Mouse (Mus musculus) megakaryocyte, adult 5-6 weeks (primary cell): ENCODE data around the gene Tet1. TPM values are rescaled to one million over a fixed set of nuclear protein-coding genes. Genes with fewer than 3 reads are reported as not detected.

Source experiments
- ATAC-seq: 2 replicates; pipeline ENCODE4 v1.8.0; 2016; ENCODE audit warnings: mild to moderate bottlenecking, inconsistent platforms; ENCODE audit not compliant: poor library complexity, severe bottlenecking
- total RNA-seq, 2 experiments: library from RNA; stranded (forward) in 1 of 2; stranded (reverse) in 1 of 2; fragments of 153-499, 151-499 nt in 1 of 2; fragments of 221-1000, 200-1000 nt in 1 of 2; gene quantifications; 2 replicates each; pipeline versions ENCODE4 v1.2.3 to v1.2.4; 2015 to 2017

Tet1 gene
- total RNA-seq, 2 experiments from 2014 or later, result 0.95 to 6.1 TPM

DNA sequence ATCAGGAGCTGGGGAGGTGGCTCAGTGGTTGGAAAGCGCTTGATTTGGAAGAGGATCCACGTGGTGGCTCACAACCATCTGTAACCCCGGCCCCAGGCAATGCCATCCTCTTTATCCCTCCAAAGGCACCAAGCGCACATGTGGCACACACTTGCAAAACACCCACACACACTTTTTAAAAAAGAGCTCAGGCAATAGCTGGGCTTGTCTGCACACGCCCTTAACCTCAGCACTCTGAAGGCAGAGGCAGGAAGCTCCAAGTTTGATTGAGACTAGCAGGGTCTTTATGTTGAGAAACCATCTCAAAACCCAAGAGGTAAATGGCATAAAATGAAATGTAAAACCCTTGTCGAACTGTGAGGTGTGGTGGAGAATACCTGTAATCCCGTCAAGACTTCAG lies 57.2 kb downstream of the Tet1 start:
- no peak for ATAC-seq

DNA sequence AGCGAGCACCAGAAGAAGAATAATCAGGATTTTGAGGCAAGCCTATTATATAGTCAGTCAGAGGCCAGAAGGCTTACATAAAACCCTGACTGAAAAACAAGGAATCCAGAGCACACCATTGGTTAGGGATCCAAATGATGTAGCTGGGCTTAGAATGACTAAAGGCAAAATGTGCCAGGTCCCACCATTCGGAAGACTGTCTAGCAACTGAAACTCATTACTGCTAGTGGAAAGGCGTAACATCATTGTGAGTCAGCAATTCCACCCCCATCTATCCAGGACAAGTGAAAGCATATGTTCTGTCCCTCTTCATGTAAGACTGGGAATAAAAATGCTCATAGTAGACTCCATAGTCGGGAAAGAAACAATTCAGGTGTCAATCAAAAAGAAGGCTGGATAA lies 57.8 kb downstream of the Tet1 start:
- no peak for ATAC-seq

DNA sequence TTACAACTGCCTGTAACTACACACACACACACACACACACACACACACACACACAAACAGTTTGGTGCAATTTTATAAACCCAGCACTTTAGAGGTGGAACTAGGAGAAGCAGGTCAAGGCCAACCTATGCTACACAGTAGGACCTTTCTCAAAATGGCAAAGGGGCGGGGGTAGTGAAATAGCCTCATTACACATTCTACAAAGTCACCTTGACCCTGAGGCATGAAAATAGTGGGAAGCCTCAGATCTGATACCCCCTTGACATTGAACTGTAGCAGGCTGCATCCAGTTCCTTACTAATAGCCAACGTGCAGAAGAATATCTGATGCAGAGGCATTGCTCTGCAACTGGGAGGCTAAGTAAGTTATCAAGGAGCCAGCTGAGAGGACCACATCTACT lies 60.0 kb downstream of the Tet1 start:
- ATAC-seq, result no peak

DNA sequence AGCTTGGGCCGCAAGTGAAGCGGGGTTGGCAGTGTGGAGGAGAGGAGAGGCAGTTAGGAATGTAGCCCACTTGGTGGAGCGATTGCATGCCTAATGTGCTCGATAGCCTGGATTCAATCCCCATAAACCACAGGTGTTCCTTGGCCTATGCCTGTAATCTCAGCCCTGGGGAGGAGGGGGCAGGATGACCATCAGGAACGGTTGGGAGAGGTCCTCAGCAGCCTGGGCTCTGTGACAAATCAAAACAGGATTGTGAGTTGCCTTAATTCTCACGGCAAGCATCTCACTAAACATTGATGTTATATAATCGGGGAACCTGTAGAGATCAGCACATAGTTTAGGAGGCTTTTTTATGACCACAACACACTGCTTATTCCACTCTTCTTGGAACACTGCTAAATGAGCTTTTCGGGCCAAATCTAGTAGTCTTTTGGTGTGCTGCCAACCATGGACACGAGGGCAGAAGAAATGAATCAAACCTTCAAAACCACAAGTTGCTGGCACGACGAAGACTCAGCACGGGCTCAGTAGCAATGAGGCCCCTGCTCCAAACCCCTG lies 61.6 kb downstream of the Tet1 start:
- no peak for ATAC-seq

DNA sequence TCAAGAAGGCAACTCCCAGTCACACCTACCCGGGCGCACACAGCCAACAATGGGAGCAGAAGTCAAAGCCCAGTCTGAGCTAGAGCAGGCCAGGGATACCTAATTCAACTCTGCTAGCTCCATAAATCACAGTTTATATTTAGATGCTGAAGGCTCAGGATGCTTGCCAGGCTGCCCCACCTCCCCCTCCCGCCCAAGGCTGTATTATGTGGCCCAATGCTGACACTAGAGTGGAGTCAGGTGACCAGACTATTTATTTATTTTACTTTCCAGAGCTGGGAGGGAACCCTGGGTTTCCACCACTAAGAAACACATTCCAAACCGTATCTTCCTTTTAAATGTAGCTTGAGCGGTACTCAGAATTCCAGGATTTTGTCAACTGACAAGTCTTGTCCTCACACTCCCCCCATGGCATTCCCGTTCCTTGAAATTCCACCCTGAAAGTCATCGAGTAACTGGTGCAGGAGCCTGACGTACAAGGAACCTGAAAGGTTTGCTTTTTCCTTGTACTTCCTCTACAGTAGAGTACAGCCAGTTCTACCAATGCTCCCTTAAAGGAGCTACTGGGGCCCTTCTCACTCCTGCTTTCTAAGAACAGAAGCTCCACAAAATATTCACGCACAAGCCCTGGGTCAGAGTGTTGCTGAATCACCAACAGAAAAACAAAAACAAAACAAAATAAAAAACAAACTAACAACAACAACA lies 64.9 kb downstream of the Tet1 start:
- ATAC-seq, result no peak

DNA sequence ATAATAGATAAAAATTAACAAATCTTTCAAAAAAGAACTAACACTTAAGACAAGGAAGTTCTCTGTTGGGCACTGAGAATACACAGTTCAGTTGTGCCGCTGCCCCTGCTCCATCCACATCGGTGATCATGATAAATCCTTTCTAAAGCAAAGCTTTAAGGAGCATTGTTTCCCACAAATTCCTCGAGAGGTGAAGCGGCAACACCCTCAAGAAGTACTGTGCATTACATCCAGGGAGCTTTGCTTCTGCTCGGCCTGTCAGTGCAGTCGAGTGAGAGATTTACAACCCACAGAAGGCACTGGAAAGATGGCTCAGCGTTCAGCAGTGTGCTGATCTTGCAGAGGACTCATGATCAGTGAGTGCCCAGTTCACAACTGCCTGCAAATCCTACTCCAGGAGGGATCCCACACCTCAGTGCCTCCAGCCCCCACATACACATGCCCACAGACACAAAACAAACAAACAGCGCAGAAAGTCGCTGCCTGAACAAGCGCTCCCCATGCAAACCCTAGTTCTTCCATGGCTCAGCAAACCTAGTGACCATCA lies 66.8 kb downstream of the Tet1 start:
- ATAC-seq, result no peak

DNA sequence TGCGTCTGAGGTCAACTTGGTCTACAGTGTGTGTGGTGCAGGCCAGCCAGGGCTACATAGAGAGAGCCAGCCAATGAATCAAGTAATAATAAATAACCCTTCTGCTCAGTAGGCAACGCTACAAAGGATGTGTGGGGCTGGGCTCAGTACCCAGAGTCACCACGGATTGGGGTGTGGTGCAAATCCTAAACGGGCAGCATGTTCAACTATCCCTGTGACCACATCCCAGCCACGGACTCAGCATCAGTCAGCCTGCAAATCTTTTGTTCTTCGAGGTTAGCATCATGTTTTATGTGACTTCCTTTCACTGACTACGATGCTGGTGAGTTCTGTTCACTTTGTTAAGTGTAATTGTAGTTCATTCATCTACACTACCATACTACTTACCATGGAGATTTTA lies 68.1 kb downstream of the Tet1 start:
- ATAC-seq, result no peak

DNA sequence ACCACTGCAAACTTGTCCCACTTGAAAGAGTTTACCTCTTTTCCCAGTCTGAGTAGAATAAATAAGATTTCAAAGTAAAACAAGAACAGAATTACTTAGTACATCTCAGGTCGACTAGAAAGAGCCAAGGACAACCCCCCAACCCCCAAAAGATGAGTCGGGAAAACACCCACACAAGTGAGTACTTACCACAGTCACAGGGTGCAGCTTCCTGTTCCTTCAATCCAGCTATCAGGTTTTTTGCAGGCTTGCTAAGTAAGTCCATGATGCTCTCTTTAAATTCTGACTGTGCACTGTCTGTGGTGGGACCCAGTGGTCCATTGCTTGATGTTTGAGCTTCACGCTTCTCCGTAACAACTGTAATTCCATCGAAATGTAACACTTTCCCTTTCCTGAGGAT lies 70.8 kb downstream of the Tet1 start:
- no peak for ATAC-seq

DNA sequence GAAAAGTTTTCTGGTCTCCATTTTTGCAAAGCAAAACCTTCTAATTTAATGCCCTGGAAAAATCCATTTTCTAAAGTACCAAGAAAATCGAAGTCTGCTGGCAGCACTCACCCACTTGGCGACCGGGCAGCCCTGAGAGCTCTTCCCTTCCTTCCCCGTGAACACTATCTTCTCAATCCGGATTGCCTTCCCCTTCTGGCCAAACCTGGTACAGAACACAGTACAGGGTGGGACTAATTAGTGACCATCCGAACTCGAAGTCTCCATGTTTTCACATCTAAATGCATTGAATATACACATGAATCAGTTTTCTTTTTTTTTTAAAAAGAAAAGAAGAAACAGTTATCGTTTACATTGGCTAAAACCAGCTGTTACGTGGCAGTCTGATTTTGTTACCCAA lies 76.0 kb downstream of the Tet1 start:
- ATAC-seq, result no peak

DNA sequence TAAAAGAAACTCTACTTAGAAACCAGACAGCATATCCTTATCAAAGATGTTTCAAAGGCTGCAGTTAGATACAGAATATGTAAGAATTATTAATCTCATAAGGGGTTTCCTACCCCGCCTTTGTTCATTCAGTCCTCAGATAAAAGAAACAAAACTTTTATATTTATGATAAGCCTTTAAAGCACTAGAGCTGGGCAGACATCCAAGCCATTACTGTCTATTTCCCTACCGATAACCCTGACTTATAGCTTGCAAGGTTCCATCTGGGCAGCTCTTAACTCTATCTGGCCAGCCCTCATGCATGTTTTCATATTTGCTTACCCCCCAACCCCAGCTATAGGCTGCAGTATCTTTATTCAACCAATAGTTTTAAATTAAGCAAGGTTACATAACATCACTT lies 77.2 kb downstream of the Tet1 start:
- ATAC-seq, result no peak

DNA sequence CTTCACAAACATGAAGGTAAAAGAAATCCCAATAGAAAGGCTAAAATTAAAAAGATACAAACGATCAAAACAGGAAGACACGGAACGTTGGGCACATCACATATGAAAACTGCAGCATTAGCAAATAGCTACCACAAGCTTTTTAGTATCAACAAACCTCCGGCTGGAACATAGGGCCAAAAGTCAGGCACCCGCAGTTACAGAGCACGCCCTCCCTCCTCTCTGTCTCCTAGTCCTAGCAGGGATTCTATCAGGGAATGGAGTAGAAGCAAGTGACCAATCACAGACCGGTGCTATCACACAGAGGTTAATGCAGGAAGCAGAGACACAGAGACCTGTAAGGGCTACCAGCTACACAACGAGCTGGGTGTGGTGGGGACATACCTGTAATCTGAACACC lies 84.3 kb downstream of the Tet1 start:
- ATAC-seq, result no peak

DNA sequence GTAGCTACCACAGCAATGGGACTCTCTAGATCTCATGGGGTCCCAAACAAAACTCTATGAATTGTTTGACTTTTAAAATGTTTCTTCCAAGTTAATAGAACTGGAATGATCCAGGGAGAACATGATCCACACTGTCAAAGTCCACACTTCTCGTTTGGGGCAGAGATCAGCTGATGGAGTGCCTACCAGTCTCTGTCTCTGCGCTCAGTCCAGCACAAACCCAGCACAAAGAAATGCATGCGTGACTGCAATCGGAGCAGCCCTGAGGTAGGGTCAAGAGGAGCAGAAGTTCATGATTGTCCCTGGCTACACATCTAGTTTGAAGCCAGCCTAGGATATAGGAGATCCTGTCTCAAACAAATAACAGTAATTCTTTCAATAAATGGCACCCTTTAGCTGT lies 85.4 kb downstream of the Tet1 start:
- no peak for ATAC-seq

DNA sequence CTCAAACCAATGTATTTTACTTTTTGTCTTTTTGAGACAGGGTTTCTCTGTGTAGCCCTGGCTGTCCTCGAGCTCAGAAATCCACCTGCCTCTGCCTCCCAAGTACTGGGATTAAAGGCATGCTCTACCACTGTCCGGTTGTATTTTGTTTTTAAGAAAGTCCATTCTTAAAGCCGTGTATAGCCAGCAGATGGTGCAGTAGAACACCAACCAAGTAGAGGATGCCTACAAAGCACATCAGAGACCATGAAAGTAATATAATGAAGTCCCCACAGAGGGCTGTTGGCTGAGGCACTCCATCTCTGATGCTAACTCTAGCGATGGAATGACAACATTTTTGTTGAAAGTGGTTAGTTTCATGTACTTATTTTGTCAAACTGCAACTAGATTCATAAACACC lies 98.8 kb downstream of the Tet1 start:
- no peak for ATAC-seq

DNA sequence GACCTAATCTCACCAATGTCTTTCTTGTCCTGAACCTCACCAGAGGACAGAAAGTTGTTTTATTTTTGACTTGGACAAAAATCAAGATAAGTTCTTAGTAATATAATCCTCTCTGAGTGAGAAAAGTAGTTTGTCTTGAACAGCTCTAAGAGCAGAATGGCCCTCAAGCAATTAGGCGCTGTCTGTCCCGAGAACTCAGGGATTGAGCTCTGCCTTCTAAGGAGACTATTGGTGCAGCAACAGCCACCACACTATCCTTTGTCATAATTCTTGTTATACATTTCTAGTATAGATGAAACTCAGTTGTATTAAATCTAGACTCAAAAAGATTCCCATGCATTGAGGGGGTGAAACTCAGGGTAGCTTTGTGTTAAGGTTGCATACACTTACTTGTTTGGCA lies 100.0 kb downstream of the Tet1 start:
- no peak for ATAC-seq

DNA sequence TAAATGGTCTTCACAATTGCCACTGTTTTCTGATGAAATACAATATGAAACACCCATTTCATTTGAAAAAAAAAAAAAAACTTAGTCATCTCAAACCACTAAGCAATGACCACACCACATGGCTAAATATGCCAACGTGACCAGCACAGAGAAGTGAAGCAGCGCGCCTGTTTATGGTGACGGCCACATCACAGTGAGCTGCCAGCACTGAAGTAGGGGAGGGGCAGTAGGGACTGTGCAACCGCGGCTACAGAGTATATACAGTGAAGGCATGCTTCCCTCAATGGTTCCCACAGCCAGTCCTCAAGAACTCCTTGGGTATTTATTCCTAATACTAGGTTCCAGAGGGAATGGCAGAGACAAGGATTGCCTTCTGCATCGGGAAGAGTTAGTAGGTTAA lies 100.5 kb downstream of the Tet1 start:
- no peak for ATAC-seq

DNA sequence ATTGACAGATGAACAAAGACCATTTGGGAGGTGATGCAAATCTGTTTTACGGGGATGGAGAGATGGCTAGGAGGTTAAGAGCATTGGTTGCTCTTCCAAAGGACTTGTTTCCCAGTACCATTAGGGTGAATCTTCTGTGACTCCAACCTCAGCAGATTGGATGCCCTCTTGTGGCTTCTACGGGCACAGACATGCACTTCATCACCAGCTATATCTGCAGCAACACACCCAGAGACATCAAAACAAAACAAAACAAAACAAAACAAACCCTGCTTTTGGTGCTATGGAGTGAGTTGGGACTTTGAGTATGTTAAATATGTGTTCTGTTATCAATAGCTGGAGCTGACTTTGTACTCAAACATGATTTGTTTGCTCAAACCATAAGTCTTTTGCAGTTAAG lies 104.7 kb downstream of the Tet1 start:
- ATAC-seq, result peak; percentile 40; the same call in 1 of the 2 replicates

DNA sequence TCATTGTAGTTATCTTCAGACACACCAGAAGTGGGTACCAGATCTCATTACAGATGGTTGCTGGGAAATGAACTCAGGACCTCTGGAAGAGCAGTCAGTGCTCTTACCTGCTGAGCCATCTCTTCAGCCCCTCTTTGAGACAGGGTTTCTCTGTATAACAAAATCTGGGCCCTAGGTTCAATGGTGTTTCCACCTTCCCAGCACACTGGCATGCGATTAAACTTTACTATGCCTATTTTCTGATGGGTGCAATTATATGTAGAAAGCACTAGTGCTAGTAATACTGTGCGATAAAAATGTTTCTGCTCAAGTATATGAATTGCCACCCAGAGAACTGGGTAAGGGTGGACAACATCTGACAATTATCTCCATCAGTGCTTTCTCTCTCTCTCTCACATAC lies 105.5 kb downstream of the Tet1 start:
- ATAC-seq, result no peak

DNA sequence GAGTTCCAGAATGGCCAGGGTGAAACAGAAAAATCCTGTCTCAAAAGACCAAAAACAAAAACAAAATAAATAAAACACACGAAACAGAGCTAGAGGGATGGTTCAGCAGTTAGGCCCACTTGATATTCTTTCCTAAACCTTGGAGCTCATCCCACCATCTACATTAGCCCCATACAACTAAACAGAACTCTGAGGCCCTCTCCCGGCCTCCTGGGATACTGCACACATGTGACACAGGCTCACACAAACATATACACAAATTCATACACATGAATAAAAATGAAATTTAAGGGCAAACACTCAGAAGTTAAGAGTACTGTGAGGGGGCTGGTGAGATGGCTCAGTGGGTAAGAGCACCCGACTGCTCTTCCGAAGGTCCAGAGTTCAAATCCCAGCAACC lies 114.6 kb downstream of the Tet1 start:
- no peak for ATAC-seq

DNA sequence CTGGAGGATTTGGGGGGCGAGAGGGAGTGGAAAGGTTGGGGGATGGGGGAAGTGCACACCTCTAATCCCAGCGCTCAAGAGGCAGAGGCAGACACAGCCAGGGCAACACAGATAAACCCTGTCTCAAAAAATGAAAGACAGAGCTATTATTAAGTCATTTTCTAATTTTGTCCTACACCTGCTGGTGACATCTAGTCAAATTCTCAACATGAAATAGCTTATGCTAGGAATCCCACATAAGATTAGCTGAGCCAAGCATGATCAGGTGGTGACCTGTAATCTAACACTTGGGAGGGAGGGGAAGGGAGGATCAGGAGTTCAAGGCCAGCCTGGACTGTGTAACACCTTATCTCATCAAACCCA lies 115.7 kb downstream of the Tet1 start:
- no peak for ATAC-seq

DNA sequence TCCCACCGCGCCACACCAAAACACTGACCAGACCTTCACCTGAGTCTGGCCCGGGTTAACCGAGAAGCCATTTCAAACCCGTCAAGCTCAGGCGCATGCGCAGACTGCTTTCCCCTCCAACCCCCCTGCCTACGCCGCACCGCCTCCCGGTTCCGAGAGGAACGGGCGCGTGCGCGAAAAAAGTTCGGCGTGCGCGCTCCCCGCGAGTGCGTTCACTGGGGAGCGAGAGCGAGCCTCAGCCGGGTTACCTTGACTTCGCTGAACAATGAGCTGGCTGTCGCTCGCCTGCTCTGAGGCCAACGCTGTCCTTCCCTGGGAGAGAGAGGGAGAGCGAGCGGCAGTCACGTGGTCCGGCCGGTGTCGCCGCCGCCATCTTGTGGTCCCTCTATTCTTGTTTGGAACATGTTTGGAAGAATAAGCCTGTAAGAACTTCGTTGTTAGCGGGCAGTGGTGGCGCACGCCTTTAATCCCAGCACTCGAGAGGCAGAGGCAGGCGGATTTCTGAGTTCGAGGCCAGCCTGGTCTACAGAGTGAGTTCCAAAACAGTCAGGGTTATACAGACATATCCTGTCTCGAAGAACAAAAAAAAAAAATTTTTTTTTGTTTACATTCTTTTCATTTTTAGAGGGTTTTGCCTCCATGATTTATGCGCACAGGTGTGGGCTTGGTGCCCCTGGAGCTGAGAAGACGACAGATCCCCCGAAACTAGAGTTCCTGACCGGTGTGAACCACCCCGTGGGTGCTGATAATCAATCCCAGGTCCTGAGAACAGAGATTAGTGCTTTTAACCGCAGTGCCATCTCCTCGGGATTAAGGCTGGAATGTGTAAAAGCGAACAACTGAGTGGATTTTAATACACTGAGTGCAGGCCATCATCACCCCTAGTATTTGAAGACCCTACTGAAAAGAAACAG lies 116.4 kb downstream of the Tet1 start, which contains the start of gene Ccar1:
Ccar1 (minus strand) TSS at position 110 of the 914 bp plus-strand sequence.
- peak; percentile 98 for ATAC-seq

DNA sequence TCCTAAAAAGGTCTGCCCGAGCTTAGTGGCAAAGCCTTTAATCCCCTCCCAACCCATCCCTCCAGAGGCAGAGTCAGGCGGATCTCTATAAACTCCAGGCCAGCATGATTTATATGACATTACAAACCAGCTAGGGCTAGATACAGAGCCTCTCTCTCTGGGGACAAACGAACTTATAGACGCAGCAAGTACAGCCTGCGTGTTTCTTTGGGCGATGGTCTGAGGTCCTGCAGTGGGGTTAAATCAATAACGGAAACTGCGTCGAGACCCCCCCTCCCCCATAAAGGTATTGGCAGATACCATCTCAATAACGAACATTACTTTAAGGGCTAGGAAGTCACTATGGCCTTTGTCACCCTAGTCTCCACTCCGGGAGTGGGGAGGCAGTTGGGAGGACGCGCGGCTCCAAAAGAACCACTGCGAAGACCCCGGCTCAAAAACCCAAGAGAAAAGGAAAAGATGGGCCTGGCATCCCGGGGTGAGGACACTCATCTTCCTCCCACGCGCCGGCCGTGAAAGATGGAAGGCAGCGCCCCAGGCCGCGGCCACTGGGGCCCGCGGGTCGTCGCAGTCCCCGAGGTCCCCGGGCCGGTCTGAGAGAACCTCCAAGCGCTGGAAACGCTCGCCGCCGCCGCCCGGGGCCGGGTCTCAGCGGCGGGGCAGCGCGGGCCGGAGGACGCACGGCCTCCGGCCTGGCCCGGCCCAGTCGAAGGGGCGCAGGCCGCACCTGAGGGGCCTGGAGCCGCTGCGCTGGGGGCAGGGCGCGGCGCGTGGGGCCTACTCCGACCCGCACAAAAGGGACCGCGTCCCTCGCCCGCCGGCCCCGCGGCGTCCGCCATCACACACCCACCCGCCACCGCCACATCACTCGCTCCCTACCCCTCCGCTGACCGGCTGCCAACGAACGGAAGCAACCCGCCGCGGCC lies 117.3 kb downstream of the Tet1 start:
- no peak for ATAC-seq
